Mouse (Mus musculus): ENCODE data around the gene Furin. TPM values are rescaled to one million over a fixed set of nuclear protein-coding genes. Genes with fewer than 3 reads are reported as not detected.

Gene Furin
- polyA plus RNA-seq, 1 experiment from 2014 or later: 27.3 TPM

DNA sequence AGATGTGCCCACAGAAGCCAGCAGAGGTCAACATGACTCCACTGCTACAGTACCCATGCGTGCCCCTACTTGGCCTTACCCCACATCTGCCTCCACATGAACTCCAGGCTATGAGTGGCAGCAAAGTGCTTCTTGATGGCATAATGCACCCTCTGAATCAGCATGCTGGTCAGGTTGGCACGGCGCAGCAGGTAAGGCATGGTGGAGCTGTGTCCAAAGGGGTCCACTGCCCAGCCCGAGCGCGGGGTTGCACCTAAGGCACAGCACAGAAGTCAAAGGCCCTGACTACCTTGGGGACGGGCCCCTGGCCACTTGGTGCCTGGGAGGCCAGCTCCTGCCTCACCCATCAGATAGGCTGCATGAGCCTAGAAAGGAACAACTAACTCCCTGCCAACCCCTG lies 38.0 kb downstream of the Furin start:
- peaks cover 22% of the 10 kb centered on the region for H3K36me3 ChIP-seq (ENCODE audit: insufficient read depth, low read length)
- WGBS: 97% methylated on average over 7 of the region's 7 CpGs
- H3K27me3 ChIP-seq (replicated peaks; ENCODE audit: insufficient read depth, low read length): no peaks in the 10 kb centered on the region
- no peak overlapping the region for H3K4me2 ChIP-seq (replicated peaks; ENCODE audit: low read depth, low read length)
- TF ChIP-seq CTCF (IDR thresholded peaks at IDR 0.05) (no peak), EP300 (IDR thresholded peaks at IDR 0.05) (no peak)
- no peak overlapping the region for H3K27ac ChIP-seq (ENCODE audit: low read length)
- DNase-seq (ENCODE audit: low spot score) (no peak), ATAC-seq (no peak)
- no peak overlapping the region for H3K9ac ChIP-seq (replicated peaks; ENCODE audit: low read depth)
- H3K4me3 ChIP-seq (ENCODE audit: low read depth, low read length): no peak overlapping the region
- no peaks in the 10 kb centered on the region for H3K9me3 ChIP-seq (ENCODE audit: low read length)
- H3K4me1 ChIP-seq (ENCODE audit: insufficient read depth, low read depth, low read length): peaks cover 8% of the 10 kb centered on the region

DNA sequence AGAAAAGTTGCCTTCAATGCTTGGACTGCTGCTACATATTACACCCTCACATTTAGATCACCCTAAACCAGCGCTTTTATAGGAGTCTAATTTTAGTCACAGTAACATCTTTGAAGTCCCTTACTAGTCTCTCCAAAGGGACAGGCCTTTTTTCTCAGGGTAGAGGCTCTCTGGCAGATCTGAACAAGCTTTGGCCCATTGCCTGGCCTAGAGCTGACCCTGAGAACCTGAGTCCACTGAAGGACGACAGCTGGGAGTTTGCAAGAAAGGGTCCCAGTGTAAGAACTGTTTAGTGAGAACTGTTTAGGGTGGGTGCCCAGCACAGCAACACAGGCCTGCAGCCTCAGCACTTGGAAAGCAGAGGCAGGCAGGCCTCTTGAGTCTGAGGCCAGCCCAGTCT lies 39.5 kb downstream of the Furin start:
- DNase-seq (ENCODE audit: low spot score) (peak; percentile 43), ATAC-seq (no peak)
- Histone ChIP-seq H3K4me3 (ENCODE audit: low read depth, low read length) (no peak overlapping the region), H3K9me3 (ENCODE audit: low read length) (no peaks in the 10 kb centered on the region), H3K36me3 (ENCODE audit: insufficient read depth, low read length) (peaks cover 28% of the 10 kb centered on the region), H3K4me1 (ENCODE audit: insufficient read depth, low read depth, low read length) (peaks cover 8% of the 10 kb centered on the region), H3K27me3 (replicated peaks; ENCODE audit: insufficient read depth, low read length) (no peaks in the 10 kb centered on the region), H3K4me2 (replicated peaks; ENCODE audit: low read depth, low read length) (no peak overlapping the region), H3K9ac (replicated peaks; ENCODE audit: low read depth) (no peak overlapping the region), H3K27ac (ENCODE audit: low read length) (no peak overlapping the region)
- WGBS: 71% methylated on average over 2 of the region's 2 CpGs
- no peak for TF ChIP-seq CTCF (IDR thresholded peaks at IDR 0.05)

- ATAC-seq (no peak), DNase-seq (ENCODE audit: low spot score) (no peak)
- Histone ChIP-seq H3K4me3 (ENCODE audit: low read depth, low read length) (no peak overlapping the region), H3K4me1 (ENCODE audit: insufficient read depth, low read depth, low read length) (no peaks in the 10 kb centered on the region), H3K9me3 (ENCODE audit: low read length) (no peaks in the 10 kb centered on the region), H3K9ac (replicated peaks; ENCODE audit: low read depth) (no peak overlapping the region), H3K36me3 (ENCODE audit: insufficient read depth, low read length) (peaks cover 46% of the 10 kb centered on the region), H3K27me3 (replicated peaks; ENCODE audit: insufficient read depth, low read length) (no peaks in the 10 kb centered on the region), H3K4me2 (replicated peaks; ENCODE audit: low read depth, low read length) (no peak overlapping the region), H3K27ac (ENCODE audit: low read length) (no peak overlapping the region)
- no peak for TF ChIP-seq CTCF (IDR thresholded peaks at IDR 0.05)
- TF ChIP-seq EP300 (IDR thresholded peaks at IDR 0.05): no peak
- WGBS: 49% methylated on average over 3 of the region's 3 CpGs
Observed at GRCm38 (mm10) chr7:80360435-80360834, 44.8 kb downstream of the Furin start.

DNA sequence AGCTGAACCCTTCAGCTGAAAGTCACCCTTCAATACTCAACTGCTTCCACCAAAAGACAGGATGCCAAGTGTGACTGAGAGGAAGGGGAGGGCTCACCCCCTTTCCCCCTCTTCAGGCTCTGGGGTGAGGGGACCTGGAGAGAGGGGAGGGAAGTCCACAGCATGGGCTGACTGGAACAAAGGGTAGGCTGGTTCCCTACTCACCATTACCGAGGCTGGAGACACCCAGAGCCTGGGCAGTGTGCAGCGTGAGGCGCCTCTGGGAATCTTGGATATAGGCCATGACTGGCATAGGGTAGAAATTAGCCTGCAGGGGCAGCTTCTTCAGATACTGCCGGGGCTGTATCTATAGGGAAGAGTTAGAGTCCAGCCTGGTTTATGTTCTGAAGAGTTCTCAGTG lies 47.2 kb downstream of the Furin start:
- 73% methylated on average over 4 of the region's 4 CpGs for WGBS
- H3K4me1 ChIP-seq (ENCODE audit: insufficient read depth, low read depth, low read length): no peaks in the 10 kb centered on the region
- no peak overlapping the region for H3K4me2 ChIP-seq (replicated peaks; ENCODE audit: low read depth, low read length)
- H3K27me3 ChIP-seq (replicated peaks; ENCODE audit: insufficient read depth, low read length): no peaks in the 10 kb centered on the region
- peaks cover 33% of the 10 kb centered on the region for H3K36me3 ChIP-seq (ENCODE audit: insufficient read depth, low read length)
- no peaks in the 10 kb centered on the region for H3K9me3 ChIP-seq (ENCODE audit: low read length)
- no peak overlapping the region for H3K27ac ChIP-seq (ENCODE audit: low read length)
- TF ChIP-seq EP300 (IDR thresholded peaks at IDR 0.05) (no peak), CTCF (IDR thresholded peaks at IDR 0.05) (no peak)
- ATAC-seq: no peak
- H3K4me3 ChIP-seq (ENCODE audit: low read depth, low read length): no peak overlapping the region
- no peak overlapping the region for H3K9ac ChIP-seq (replicated peaks; ENCODE audit: low read depth)
- no peak for DNase-seq (ENCODE audit: low spot score)

GRCm38 (mm10) chr7:80357156-80357555 lies 48.1 kb downstream of the Furin start:
- ATAC-seq (no peak), DNase-seq (ENCODE audit: low spot score) (no peak)

DNA sequence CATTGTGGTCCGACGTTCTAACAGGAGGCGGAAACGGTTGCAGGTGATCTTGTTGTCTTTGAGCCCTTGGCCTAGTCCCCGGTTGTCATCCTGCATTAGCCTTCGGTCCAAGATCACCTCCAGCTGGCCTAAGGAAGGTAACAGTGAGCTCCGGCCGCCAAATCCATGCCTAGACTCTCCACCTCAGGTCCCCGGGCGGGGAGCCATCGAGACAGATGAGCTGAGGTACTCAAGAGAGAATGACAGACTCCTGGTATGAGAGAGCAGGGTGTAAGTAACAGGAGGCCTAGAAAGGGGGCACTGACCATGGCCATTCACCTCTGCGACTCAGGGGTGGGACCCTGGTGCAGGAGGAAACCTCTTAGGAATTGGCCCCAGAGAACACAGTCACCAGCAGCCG lies 48.9 kb downstream of the Furin start:
- DNase-seq (ENCODE audit: low spot score): no peak
- H3K27ac ChIP-seq (ENCODE audit: low read length): no peak overlapping the region
- no peaks in the 10 kb centered on the region for H3K9me3 ChIP-seq (ENCODE audit: low read length)
- no peak for TF ChIP-seq CTCF (IDR thresholded peaks at IDR 0.05)
- TF ChIP-seq EP300 (IDR thresholded peaks at IDR 0.05): no peak
- WGBS: 85% methylated on average over 13 of the region's 13 CpGs
- H3K9ac ChIP-seq (replicated peaks; ENCODE audit: low read depth): no peak overlapping the region
- H3K4me1 ChIP-seq (ENCODE audit: insufficient read depth, low read depth, low read length): no peaks in the 10 kb centered on the region
- no peak overlapping the region for H3K4me2 ChIP-seq (replicated peaks; ENCODE audit: low read depth, low read length)
- H3K4me3 ChIP-seq (ENCODE audit: low read depth, low read length): no peak overlapping the region
- H3K36me3 ChIP-seq (ENCODE audit: insufficient read depth, low read length): peaks cover 23% of the 10 kb centered on the region
- H3K27me3 ChIP-seq (replicated peaks; ENCODE audit: insufficient read depth, low read length): no peaks in the 10 kb centered on the region
- no peak for ATAC-seq

More at GRCm38 (mm10) chr7:80357156-80357555, 48.1 kb downstream of the Furin start:
- WGBS: 68% methylated on average over 8 of the region's 8 CpGs
- TF ChIP-seq EP300 (IDR thresholded peaks at IDR 0.05): no peak
- no peak for TF ChIP-seq CTCF (IDR thresholded peaks at IDR 0.05)
- Histone ChIP-seq H3K4me2 (replicated peaks; ENCODE audit: low read depth, low read length) (no peak overlapping the region), H3K4me3 (ENCODE audit: low read depth, low read length) (no peak overlapping the region), H3K27ac (ENCODE audit: low read length) (no peak overlapping the region), H3K36me3 (ENCODE audit: insufficient read depth, low read length) (peaks cover 27% of the 10 kb centered on the region), H3K9me3 (ENCODE audit: low read length) (no peaks in the 10 kb centered on the region), H3K27me3 (replicated peaks; ENCODE audit: insufficient read depth, low read length) (no peaks in the 10 kb centered on the region), H3K4me1 (ENCODE audit: insufficient read depth, low read depth, low read length) (no peaks in the 10 kb centered on the region), H3K9ac (replicated peaks; ENCODE audit: low read depth) (no peak overlapping the region)

GRCm38 (mm10) chr7:80352920-80353319 lies 52.3 kb downstream of the Furin start:
- Histone ChIP-seq H3K27me3 (replicated peaks; ENCODE audit: insufficient read depth, low read length) (no peaks in the 10 kb centered on the region), H3K9ac (replicated peaks; ENCODE audit: low read depth) (no peak overlapping the region), H3K27ac (ENCODE audit: low read length) (no peak overlapping the region), H3K4me2 (replicated peaks; ENCODE audit: low read depth, low read length) (no peak overlapping the region), H3K9me3 (ENCODE audit: low read length) (no peaks in the 10 kb centered on the region), H3K4me1 (ENCODE audit: insufficient read depth, low read depth, low read length) (no peaks in the 10 kb centered on the region), H3K36me3 (ENCODE audit: insufficient read depth, low read length) (peaks cover 26% of the 10 kb centered on the region), H3K4me3 (ENCODE audit: low read depth, low read length) (no peak overlapping the region)
- DNase-seq (ENCODE audit: low spot score) (no peak), ATAC-seq (no peak)
- TF ChIP-seq EP300 (IDR thresholded peaks at IDR 0.05) (no peak), CTCF (IDR thresholded peaks at IDR 0.05) (no peak)
- 92% methylated on average over 8 of the region's 8 CpGs for WGBS
